Mouse (Mus musculus) splenic B cell, adult 2 months (primary cell): ENCODE data around the gene Slc25a27.
A peak's percentile ranks its signal among the peaks of the same experiment; 100 is the strongest.

ENCODE experiments used
- DNase-seq: peaks from one replicate; pipeline ENCODE4 v3.0.0-alpha.2; 2011; ENCODE audit warnings: low read depth, low spot score
- H3K27me3 ChIP-seq: 2 replicates; pipeline ENCODE4 v1.6.1; 2012; ENCODE audit warnings: mild to moderate bottlenecking, low read length, moderate library complexity, mixed read lengths; ENCODE audit not compliant: control insufficient read depth, poor library complexity, insufficient read depth, severe bottlenecking
- H3K36me3 ChIP-seq: 2 replicates; pipeline ENCODE4 v1.6.1; 2012; ENCODE audit warnings: mild to moderate bottlenecking, low read length, moderate library complexity, mixed read lengths; ENCODE audit not compliant: control insufficient read depth, poor library complexity, insufficient read depth, severe bottlenecking

Slc25a27 gene

DNA sequence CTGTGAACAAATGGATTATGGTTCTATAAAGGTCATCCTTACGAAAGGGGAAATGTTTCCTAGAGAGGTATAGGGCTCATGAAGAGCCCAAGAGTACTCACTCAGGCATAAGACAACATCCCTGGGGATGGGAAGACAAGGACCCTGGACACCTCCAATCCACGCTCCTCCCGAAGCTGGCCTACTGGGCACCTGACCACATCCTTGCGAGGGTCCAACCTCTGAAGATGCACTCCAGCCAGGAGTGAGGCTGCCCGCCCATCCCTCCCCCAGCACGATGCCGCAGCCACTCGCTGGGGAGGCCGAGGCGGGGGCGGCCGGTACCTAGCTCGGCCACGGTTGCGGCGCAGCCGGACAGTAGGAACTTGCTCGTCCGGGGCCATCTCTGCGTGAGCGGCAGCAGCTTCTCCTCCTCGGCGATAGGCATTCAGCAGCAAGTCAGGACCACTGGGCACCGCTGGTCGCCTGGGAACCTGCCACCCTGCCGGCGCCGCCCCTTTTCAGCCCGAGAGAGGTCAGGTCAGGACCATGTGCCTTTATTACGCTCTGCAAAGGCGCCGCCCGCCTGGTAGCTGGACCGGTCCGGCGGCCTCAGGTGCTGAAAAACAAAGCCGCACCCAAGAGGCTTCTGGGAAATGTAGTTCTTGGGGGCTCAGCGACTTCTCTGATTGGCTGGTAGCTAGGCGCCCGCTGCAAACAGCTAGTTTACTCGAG is at the start of gene Slc25a27:
Slc25a27 (minus strand) TSS at position 639 of the 714 bp plus-strand sequence.
- Histone ChIP-seq H3K36me3 (no peaks in the 10 kb centered on the region), H3K27me3 (no peaks in the 10 kb centered on the region; the same call in 1 of the 2 replicates)
- DNase-seq = peak; percentile 93

DNA sequence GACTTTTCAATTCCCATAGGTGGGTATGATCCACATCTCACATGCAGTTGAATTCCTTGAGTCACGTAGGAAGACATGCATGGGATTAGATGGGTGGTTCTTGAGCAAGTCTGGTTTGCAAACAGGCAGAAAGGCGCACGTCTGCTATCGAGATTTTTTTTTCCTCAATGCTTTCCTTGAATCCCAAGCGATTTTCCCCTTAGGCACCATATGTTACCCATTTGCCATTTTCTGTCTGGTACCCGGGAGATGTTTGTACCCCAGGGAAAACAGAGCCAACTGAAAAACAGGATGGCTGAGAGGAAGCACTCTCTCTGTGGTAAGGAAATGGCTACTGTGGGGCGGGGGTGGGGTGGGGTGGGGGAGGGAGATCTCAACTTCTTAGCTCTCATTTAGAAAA is 49.6 kb upstream of the Slc25a27 start:
- no peak for DNase-seq
- Histone ChIP-seq H3K27me3 (no peaks in the 10 kb centered on the region), H3K36me3 (no peaks in the 10 kb centered on the region)

DNA sequence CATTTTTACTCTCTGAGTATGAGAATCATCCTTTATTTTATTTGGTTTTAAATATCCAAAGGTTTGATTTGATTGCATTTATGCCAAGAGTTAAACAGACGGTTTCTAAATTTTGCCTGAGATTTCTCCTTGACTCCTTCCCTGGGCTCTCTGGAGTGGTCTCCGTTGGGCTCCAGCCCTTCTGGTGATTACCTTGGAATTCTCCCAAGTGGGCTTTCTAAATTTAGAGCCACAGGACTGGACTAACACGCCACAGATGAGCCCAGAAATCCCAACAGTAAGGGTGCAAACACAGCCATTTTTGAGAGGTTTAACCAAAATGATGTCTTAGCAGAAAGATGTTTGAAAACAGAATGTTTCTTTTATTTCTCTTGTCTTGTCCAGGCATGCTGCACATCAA is 47.2 kb upstream of the Slc25a27 start:
- no peak for DNase-seq
- Histone ChIP-seq H3K27me3 (no peaks in the 10 kb centered on the region), H3K36me3 (no peaks in the 10 kb centered on the region)

DNA sequence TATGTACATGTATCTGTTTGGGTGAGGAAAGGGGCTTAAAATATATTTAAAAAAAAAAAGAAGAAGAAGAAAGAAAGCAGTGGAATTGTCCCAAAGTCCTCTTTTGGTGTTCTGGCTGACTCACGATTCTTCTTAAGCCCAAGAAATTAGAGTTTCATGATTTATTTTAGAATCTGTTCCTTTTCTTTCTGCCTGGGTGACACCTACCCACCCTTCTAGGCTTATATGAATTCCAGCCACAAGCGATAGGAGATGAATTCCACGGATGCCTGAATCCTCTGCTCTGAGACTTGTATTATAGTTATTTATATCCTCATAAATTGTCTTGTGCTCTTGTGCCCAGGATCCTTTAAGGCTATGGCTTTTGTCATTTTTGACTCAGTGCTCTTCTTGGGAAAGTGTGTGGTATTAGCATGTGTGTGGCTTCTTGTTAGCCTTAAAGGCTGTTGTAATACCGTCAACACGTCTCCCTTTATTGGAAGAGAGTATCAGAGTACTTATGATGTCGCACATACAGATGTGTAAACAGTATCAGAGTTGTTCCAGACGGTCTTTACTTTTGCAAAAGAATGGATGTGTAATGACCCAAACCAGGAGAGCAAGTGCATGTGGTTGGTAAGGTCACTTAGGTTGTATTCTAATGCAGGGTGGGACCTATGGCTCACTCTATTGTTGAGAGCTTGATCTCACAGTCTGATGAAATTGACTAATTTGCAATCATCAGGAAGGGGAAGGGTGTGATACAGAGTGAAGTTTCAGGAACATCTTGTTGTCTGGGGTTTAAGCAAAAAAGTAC is 44.7 kb upstream of the Slc25a27 start:
- H3K36me3 ChIP-seq = no peaks in the 10 kb centered on the region
- no peak for DNase-seq
- H3K27me3 ChIP-seq = no peaks in the 10 kb centered on the region

DNA sequence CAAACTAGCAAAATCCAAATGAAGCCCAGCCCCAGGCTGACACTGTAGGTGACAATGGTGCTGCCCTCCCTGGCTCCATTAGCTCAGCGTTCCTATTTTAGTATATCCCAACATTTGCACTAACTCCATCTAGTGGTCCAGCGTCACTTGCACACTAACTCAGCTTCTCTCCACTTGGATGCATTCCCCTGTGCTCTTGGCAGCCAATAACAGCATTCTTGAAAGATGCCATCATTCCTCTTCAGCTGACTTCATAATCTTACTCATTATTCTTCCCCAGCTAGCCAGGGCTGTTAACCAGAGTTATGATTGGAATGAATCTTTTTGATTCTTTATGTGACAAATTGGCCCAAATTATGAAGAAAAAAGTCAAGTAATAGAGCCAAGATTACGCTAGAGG is 40.2 kb upstream of the Slc25a27 start:
- Histone ChIP-seq H3K36me3 (no peaks in the 10 kb centered on the region), H3K27me3 (no peaks in the 10 kb centered on the region)
- no peak for DNase-seq

DNA sequence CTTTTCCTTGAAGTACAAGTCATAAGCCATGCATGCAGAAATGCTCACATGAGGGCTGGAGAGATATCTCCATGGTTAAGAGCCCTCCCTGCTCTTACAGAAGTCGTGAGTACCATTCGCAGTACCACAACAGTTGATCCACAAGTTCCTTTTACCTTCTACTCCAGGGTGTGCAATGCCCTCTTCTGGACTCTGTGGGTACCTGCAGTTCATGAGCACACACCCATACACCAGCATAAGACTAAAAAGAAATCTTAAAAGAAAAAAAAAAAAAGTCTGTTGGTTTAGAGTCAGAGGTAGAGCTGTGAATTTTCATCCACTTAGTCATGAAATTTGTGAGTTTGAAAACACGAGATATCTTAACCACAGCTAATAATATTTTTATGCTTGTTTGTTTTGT is 39.7 kb upstream of the Slc25a27 start:
- DNase-seq = no peak
- Histone ChIP-seq H3K36me3 (no peaks in the 10 kb centered on the region), H3K27me3 (no peaks in the 10 kb centered on the region)

DNA sequence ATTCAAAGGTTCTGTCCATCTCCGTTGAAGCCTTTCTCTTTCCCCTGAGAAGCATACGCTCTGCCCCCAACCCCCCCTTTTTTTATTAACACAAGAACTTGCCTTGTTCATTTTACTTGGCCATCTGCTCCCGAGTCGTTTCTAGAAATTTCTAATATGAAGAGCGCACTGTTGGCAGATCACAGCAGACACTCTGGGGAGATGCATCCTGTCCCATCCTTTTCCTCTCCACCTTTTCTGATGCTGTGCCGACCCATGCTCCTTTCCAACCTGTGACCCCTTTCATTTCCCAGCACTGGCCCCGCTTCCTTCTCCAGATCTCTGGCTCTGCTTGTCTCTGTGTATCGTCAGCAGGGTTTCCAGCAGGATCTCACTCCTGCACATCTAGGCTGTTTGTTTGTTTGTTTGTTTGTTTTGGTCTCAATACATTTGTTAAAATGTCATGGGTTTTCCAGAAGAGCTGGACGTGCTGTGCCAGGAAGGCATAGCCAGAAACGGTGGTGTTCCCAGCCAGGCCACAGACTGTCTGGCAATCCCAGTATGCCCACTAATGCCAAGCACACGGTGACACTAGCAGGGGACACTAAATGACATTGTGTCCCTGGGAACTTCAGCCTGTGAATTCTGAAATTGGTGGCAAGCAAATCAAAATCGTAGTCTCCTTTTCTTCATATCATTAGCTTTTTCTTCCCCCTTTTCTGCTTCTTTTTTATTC is 37.4 kb upstream of the Slc25a27 start:
- no peak for DNase-seq
- Histone ChIP-seq H3K27me3 (no peaks in the 10 kb centered on the region), H3K36me3 (no peaks in the 10 kb centered on the region)

DNA sequence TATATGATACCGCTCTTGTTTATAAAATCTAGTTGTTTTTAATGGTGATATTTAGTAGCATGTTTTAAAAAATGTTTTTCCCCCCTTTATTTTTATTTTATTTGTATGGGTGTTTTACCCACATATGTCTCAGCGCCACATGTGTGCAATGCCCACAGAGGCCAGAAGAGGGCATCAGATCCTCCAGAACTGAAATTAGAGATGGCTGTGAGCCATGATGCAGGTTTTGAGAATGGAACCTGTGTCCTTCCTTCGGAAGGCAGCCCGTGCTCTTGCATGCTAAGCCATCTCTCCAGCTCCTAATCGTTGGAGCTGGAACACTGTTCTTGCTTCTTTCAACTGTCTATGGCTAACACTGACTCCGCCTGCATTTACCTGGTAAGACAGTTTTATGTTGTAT is 34.0 kb upstream of the Slc25a27 start:
- Histone ChIP-seq H3K36me3 (no peaks in the 10 kb centered on the region), H3K27me3 (no peaks in the 10 kb centered on the region)
- DNase-seq = peak; percentile 52

DNA sequence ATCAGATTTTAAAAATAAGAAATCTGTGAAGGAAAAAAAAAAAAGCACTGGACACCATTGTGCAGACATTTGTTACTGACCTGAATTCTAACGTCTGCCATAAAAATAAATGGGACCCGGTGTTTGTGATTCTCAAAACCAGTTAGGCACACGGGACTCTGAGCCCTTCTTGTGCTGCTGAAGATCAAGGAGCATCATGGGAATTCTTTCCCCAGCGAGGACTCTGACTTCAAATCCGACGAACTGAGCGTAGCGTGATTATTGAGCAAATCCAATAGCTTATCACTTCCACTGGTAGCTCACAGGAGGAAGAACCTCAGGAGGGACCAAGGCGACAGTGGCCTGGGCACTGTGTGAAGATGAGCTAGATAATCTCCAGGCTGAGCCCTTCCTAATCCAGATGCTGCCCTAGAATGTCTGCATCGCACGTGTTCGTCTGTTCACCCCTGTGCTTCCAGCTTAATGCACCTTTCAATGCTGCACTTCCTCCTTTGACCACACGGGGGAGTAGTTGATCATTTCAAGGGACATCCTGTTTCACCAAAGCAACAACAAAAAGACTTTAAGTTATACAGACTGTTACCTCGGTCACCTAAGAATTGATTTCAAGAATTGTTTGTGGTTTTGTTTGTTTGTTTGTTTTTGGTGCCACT is 32.1 kb upstream of the Slc25a27 start:
- no peaks in the 10 kb centered on the region for H3K36me3 ChIP-seq
- no peaks in the 10 kb centered on the region for H3K27me3 ChIP-seq
- DNase-seq = peak; percentile 81

DNA sequence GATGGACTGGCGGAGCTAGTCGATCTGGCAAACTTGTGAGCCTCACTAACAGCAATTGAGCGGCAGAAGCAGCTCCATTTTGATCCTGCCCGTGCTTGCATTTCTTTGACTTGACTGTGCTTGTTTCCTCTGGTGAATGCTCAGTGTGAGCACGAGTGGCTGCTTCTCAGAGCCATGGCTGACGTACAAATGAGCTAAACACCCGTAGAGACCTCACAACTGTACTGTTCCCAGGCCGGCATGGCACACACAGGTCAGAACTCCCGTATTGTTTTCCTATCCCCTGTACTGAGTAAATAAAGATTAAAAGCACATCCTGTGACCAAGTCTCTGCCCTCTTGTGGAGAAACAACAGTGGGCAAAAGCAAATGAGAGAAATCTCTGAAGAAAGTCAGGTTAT is 22.6 kb upstream of the Slc25a27 start:
- Histone ChIP-seq H3K36me3 (no peaks in the 10 kb centered on the region), H3K27me3 (no peaks in the 10 kb centered on the region)
- no peak for DNase-seq

DNA sequence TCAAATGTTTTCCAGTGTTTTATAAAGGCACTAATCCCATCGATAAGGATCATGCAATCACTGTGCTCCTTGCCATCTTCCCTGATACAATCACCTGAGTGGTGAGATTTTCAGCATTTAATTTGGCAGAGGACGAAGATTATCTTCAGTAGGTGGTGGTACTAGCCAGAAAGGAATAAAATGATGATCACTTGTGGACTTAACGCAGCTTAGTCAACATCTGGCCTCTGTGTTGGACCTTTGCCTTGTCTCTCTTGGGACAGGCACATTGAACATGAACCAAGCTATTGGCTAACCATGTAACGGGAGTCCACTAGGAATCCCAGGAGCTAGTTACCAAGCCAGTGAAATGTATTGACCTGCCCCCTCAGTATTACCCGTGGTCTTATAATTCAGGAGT is 17.6 kb upstream of the Slc25a27 start:
- Histone ChIP-seq H3K27me3 (no peaks in the 10 kb centered on the region), H3K36me3 (peaks cover 6% of the 10 kb centered on the region; the same call in 1 of the 2 replicates)
- DNase-seq = no peak

DNA sequence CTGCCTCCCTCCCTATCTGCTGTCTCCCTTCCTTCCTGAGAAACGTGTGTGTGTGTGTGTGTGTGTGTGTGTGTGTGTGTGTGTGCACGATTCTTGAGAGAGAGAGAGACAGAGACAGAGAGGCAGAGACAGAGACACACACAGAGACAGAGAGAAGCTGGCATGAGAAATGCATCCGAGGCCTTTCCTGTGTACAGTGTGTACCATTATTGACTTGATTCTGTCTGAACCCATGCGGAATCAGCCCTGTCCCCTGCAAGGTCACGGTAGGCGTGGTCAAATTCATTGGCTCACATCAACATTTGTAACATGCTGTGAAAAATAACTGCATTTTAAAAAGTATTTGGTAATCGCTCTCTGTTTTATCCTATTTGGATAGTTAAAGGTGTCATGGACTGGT is 17.1 kb upstream of the Slc25a27 start:
- peaks cover 7% of the 10 kb centered on the region for H3K36me3 ChIP-seq
- H3K27me3 ChIP-seq = no peaks in the 10 kb centered on the region
- no peak for DNase-seq

DNA sequence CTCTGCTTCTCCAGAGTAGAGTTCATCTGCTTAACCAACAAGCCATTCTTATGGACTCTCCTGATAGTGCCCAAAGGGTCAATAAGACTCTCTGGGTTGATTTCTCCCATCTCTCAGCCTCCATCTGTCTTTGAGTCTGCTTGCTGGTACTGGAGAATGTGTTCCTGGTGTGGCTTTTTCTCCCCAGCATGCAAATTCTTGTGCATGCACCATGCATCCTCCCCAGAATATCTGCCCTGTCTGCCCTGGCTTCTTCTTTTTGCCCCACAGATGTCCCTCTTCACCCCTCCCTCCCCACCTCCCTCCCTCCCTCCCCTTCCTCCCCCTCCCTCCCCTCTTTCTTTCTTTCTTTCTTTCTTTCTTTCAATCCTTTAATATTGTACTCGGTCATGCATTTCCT is 10.3 kb upstream of the Slc25a27 start:
- H3K36me3 ChIP-seq = peaks cover 9% of the 10 kb centered on the region
- DNase-seq = peak; percentile 61
- no peaks in the 10 kb centered on the region for H3K27me3 ChIP-seq

DNA sequence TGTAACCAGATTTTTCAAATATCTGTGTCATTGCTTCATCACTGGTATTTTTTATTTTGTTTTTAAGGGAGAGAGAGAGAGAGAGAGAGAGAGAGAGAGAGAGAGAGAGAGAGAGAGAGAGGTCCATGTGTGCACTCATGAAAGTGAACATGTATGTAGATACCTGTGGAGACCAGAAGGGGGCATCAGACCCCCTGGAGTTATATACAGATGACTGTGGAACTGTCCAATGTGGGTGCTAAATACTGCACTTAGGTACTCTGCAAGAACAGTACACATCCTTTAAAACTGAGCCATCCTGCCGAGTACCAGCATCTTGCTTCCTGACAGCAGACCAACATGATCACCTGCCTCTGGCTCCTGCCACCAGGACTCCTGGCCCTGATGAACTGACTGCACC is 9.2 kb upstream of the Slc25a27 start:
- DNase-seq = peak; percentile 33
- Histone ChIP-seq H3K27me3 (no peaks in the 10 kb centered on the region), H3K36me3 (peaks cover 9% of the 10 kb centered on the region)
